Mouse (Mus musculus) hindbrain, embryonic 10.5 days (tissue): ENCODE measurements around the gene Slc3a2. TPM values are rescaled to one million over a fixed set of nuclear protein-coding genes. Genes with fewer than 3 reads are reported as not detected.
"Not testable (repeated sequence)": the region's sequence is repeated elsewhere in the genome, so short reads cannot be mapped to it uniquely, and the experiment has no call there.

Source experiments
- DNase-seq: peaks from one replicate; pipeline ENCODE4 v3.0.0-alpha.2; 2017; ENCODE audit warnings: low spot score
- H3K27ac ChIP-seq: fragments of 300-500 bp; sonication (generic); 2 replicates; pipeline ENCODE4 v1.5.1; 2016; ENCODE audit warnings: mild to moderate bottlenecking, moderate library complexity
- H3K27me3 ChIP-seq: fragments of 300-500 bp; sonication (generic); 2 replicates; pipeline ENCODE4 v1.6.1; 2016; ENCODE audit warnings: mild to moderate bottlenecking; ENCODE audit not compliant: poor library complexity, insufficient read depth, severe bottlenecking
- H3K36me3 ChIP-seq: fragments of 300-500 bp; sonication (generic); 2 replicates; pipeline ENCODE4 v1.6.1; 2016; ENCODE audit warnings: mild to moderate bottlenecking, moderate library complexity
- H3K4me1 ChIP-seq: fragments of 300-500 bp; sonication (generic); replicated peaks from 2 replicates; pipeline ENCODE4 v1.6.1; 2016; ENCODE audit warnings: mild to moderate bottlenecking
- H3K4me3 ChIP-seq: fragments of 300-500 bp; sonication (generic); 2 replicates; pipeline ENCODE4 v1.5.1; 2016; ENCODE audit warnings: mild to moderate bottlenecking, moderate library complexity
- H3K9me3 ChIP-seq: fragments of 300-500 bp; sonication (generic); 2 replicates; pipeline ENCODE4 v1.6.1; 2016; ENCODE audit warnings: mild to moderate bottlenecking, moderate library complexity
- WGBS: fragments of 180-500 bp; shearing (Covaris S2); methylation state at CpG from one replicate; pipeline ENCODE4 v1.1.7; 2016; 5-methylcytosine and 5-hydroxymethylcytosine counted together
- polyA plus RNA-seq: library from polyadenylated mRNA; unstranded; fragments of >200 nt; fragmentation: Nextera tagmentation; extraction: Ambion mirVana; gene quantifications from 2 replicates; pipeline ENCODE4 v1.2.1, GENCODE M21; 2016

The Slc3a2 gene
- polyA plus RNA-seq, 1 experiment from 2014 or later, result 146 TPM

DNA sequence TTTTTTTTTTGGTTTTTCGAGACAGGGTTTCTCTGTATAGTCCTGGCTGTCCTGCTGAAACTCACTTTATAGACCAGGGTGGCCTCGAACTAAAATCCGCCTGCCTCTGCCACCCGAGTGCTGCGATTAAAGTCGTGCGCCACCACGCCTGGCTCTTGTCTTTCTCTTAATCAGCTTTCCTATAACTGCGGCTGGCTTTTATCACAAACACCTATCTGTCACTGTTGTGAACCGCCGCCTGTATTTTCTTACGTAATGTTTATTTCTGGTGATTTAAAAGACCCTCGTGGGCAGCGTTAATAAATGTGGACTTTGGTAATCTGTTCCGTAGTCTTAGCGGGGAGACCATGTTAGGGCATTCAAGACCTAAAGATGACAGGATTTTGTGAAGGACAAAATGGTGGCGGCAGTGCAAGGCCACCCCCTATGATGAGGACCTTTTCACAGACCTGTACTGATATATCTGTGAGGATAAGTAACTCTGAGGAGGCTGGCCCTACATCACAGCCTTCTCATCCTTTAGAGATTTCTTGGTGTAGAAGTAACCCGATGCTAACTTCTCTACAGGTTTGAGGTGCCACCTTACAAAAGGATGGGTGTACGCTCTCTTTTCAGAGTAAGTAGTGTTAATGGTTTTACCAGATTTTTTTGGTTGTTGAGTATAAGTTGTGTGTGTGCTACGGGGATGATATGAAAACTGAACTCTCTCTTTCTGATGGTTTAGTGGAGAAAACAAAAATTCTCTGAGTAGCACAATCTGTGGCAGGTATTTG lies 591 bp upstream of the Slc3a2 start:
- Histone ChIP-seq H3K9me3 (no peaks in the 10 kb centered on the region), H3K27ac (peak overlapping the region; percentile 93), H3K4me3 (peak overlapping the region; percentile 72), H3K27me3 (no peaks in the 10 kb centered on the region), H3K4me1 (peaks cover 26% of the 10 kb centered on the region), H3K36me3 (peaks cover 32% of the 10 kb centered on the region)
- peak; percentile 28 for DNase-seq
- under 1% methylated on average over 20 of the region's 20 CpGs for WGBS

DNA sequence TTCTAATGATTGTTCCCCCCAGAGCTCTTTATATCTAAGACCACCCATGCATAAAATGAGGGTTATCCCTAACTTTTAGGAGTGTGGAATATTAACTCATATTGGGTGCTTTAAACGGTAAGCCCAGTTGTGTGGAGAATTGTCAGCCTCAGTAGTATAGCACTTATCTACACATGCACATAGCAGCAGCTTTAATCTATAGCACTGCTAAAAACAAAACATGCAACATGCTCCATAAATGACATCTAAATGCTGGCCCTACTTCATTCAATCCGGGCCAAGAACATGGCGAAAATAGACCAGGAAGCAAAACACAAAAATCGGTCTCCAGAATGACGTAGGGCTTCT lies 636 bp downstream of the Slc3a2 start:
- 3% methylated on average over 5 of the region's 5 CpGs for WGBS
- Histone ChIP-seq H3K36me3 (peaks cover 32% of the 10 kb centered on the region), H3K4me1 (peaks cover 26% of the 10 kb centered on the region), H3K27ac (peak overlapping the region; percentile 93), H3K4me3 (peak overlapping the region; percentile 72), H3K9me3 (no peaks in the 10 kb centered on the region), H3K27me3 (no peaks in the 10 kb centered on the region)
- no peak for DNase-seq

DNA sequence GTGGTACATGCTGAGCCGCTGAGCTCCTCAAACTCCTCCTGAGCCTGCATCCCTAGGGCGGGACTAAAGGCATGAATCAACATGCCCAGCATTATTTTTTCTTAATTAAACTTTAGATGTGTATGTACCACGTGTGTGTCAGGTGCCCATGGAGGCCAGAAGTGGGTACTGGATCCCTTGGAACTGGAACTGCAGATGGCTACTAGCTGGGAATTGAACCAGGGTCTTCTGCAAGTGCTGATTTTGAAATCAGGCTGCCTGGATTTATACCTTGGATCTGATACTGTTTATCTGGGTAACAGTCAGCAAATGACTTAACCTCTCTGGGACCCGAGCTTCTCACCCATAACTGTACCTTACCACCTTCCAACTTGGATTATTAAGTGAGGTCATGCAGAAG lies 1.1 kb downstream of the Slc3a2 start:
- no peaks in the 10 kb centered on the region for H3K27me3 ChIP-seq
- peaks cover 31% of the 10 kb centered on the region for H3K36me3 ChIP-seq
- no peak for DNase-seq
- no peaks in the 10 kb centered on the region for H3K9me3 ChIP-seq
- H3K4me1 ChIP-seq, result peaks cover 26% of the 10 kb centered on the region
- H3K27ac ChIP-seq, result peak overlapping the region; percentile 93
- WGBS, result 63% methylated on average over 4 of the region's 4 CpGs
- H3K4me3 ChIP-seq, result peak overlapping the region; percentile 72

DNA sequence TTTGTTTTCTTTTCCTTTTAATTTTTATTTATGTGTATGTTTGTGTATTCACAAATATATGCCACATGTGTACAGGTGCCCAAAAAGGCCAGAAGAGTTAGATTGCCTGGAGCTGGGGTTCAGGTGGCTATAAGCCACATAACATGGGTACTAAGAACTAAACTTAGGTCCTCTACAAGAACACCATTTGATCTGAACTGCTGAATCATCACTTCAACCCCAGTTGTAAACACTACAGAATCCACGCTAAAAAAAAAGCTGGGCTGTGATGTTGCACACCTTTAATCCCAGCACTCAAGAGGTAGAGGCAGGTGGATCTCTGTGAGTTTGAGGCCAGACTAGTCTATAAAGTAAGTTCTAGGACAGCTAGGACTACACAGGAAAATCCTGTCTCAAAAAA lies 1.8 kb downstream of the Slc3a2 start:
- DNase-seq, result no peak
- Histone ChIP-seq H3K27ac (no peak overlapping the region), H3K36me3 (peaks cover 25% of the 10 kb centered on the region), H3K9me3 (no peaks in the 10 kb centered on the region), H3K4me1 (peaks cover 26% of the 10 kb centered on the region), H3K4me3 (no peak overlapping the region), H3K27me3 (no peaks in the 10 kb centered on the region)
- WGBS, result 72% methylated on average over 1 of the region's 1 CpGs

DNA sequence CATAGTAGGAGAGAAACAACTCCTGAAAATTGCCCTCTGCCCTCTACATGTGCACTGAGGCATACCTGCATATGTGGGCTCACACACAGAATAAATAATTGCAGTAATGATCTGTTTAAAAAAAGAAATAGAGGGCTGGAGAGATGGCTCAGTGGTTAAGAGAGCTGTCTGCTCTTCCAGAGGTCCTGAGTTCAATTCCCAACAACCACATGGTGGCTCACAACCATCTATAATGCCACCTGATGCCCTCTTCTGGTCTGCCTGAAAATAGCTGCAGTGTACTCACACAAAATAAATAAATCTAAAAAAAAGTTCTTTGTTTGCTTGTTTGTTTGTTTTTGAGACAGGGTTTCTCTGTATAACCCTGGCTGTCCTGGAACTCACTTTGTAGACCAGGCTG lies 4.1 kb downstream of the Slc3a2 start:
- not testable (repeated sequence) for H3K4me3 ChIP-seq

DNA sequence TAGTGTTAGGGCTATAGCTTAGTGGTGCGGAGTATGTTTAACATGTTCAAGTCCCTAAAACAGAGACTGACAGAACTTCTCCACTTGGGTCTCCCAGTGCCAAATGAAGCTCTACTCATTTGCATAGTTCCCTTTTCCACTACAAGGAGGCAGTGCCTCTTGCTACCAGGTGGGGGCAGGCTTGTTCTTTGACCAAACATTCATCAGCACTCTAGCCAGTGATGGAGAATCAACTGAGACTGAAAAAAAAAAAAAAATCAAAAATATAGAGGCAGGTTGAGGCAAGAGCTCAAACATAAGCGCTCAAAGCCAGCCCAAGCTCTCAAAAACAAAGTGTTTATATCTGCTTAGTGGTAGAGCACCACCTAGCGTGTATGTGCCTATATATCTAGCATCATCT lies 4.8 kb downstream of the Slc3a2 start:
- no peaks in the 10 kb centered on the region for H3K36me3 ChIP-seq
- WGBS, result 77% methylated on average over 3 of the region's 3 CpGs
- H3K27me3 ChIP-seq, result no peaks in the 10 kb centered on the region
- DNase-seq, result peak; percentile 61
- H3K4me3 ChIP-seq, result no peak overlapping the region
- H3K27ac ChIP-seq, result no peak overlapping the region
- no peaks in the 10 kb centered on the region for H3K9me3 ChIP-seq
- H3K4me1 ChIP-seq, result peaks cover 19% of the 10 kb centered on the region

More for the DNA sequence above, 4.1 kb downstream of the Slc3a2 start:
- not testable (repeated sequence) for H3K36me3 ChIP-seq, H3K27me3 ChIP-seq, H3K9me3 ChIP-seq, H3K27ac ChIP-seq, DNase-seq
- H3K4me1 ChIP-seq, result peaks cover 16% of the 10 kb centered on the region

DNA sequence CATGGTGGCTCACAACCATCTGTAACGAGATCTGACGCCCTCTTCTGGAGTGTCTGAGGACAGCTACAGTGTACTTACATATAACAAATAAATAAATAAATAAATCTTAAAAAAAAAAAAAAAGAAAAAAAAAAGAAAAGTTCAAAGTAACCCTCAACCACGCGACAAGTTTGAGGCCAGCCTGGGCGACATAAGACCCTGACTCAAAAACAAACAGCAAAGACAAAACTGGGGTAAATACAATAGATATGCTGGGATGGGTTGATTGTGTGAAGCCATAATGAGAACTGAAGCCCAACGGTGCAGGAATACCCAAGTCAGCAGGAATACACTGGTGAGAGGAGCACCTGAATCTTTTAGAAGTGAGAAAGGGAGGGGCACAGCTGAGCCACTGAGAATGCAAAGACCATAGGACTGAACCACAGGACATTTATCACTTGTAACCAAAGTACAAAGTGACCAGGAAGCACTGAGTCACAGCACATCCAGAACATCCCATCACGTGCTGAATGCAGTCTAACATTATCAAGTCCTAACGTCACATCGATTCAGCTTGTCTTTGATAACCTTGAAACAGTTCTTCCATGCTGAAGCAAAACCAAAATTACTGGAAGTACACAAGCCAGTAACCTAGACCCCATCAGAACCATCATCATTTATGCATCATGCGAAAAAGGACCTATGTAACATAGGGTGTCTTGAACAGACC lies 6.2 kb downstream of the Slc3a2 start:
- peaks cover 22% of the 10 kb centered on the region for H3K4me1 ChIP-seq
- H3K9me3 ChIP-seq, result no peaks in the 10 kb centered on the region
- no peaks in the 10 kb centered on the region for H3K27me3 ChIP-seq
- H3K4me3 ChIP-seq, result no peak overlapping the region
- peaks cover 2% of the 10 kb centered on the region for H3K36me3 ChIP-seq
- no peak overlapping the region for H3K27ac ChIP-seq
- 61% methylated on average over 9 of the region's 10 CpGs for WGBS
- no peak for DNase-seq

DNA sequence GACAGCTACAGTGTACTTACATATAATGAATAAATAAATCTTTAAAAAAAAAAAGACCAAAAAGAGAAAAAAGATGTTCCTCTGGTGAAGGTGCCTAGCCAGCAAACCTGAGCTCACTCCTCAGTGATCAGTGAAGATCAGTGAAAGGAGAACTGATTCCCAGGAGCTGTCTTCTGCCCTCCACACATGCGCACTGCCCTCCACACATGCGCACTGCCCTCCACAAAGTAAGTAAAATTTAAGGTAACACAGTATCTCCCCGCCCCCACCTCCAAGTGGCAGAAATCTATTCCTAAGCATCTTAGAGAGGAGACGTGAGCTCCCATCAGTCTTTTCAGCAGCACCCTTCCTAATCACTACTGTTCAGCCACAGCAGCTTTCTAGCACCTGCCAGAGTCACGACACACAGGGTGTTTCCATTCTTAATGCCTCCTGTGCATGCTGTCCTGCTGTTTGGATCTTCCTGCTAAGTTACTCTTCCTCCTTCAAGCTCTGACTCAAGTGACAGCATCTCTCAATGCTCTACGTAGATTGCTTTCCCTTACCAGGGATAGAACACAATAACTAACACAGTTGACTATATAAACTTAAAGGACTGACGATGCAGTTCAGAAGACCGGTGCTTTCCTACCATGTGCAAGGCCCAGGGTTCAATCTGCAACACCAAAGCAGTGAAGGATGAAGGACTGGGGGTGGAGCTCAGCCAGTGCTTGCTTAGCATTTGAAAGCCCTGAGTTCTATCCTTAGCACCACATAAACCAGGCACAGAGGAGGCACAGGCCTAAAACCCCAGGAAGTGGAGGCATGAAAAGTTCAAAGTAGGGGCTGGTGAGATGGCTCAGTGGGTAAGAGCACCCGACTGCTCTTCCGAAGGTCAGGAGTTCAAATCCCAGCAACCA lies 7.1 kb downstream of the Slc3a2 start:
- WGBS, result 60% methylated on average over 10 of the region's 10 CpGs
- Histone ChIP-seq H3K4me1 (peaks cover 27% of the 10 kb centered on the region), H3K4me3 (no peak overlapping the region), H3K36me3 (peaks cover 11% of the 10 kb centered on the region), H3K27ac (no peak overlapping the region), H3K9me3 (no peaks in the 10 kb centered on the region), H3K27me3 (no peaks in the 10 kb centered on the region)
- no peak for DNase-seq

DNA sequence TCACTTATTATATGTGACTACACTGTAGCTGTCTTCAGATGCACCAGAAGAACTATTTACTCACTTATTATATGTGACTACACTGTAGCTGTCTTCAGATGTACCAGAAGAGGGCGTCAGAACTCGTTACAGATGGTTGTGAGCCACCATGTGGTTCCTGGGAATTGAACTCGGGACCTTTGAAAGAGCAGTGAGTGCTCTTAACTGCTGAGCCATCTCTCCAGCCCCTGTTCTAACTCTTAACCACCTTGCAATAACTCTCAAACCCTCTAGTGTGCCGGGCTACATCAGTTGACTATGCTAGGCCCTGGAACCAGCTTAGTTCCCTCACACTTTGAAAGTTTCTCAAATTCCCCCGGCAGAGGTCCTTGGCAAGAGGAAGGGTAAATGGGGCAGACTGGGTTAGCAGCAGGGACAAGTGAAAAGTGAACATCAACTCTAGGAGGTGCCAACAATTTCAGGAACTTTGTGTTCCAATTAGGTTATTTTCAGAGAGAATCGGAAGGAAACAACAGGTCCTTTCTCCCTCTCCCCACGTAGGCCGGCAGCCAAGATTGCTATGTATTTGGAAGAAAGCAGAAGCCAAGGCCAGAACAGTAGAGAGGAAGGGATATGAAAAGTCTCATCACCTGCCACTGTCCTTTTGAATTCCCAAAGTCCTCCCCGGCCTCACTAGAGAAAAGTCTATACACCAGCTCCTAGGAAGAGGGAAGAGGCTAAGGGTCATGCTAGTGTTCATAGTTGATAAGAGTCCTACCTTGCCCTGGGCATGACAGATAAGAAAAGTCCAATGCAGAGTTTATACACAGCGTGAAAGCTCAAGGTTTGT lies 8.3 kb downstream of the Slc3a2 start:
- no peaks in the 10 kb centered on the region for H3K9me3 ChIP-seq
- H3K4me1 ChIP-seq, result peaks cover 33% of the 10 kb centered on the region
- WGBS, result 78% methylated on average over 10 of the region's 10 CpGs
- H3K27ac ChIP-seq, result no peak overlapping the region
- DNase-seq, result no peak
- H3K36me3 ChIP-seq, result peaks cover 23% of the 10 kb centered on the region
- peak overlapping the region; percentile 18; the same call in 1 of the 2 replicates for H3K4me3 ChIP-seq
- no peaks in the 10 kb centered on the region for H3K27me3 ChIP-seq

DNA sequence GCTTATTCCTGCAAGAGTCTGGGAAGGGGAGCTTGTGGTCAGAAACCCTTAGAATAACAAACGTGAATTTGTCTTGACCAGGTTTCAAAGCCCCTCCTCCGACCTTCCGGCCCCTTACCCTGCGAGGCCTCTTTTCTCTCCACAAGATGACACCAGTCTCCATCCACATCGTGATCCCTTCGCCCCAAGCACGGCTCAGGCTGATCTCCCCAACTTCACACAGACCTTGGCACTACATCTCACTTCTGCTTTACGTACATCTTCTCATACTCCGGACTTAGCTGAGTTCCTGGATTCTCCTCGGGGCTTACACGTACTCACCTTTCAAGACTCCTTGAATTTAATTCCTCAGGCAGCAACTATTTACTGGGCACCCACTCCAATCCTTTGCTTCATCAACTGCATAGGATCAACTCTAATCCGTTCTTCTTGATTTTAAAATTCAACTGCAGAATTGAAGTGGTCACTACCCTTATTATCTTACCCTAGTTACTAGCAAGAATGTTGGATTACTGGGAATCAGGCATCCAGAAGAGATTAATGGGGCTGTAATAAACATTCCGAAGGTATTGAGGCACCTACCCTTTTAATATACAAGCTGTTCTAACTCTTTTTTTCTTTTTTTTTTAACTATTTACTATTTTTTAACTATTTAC lies 9.0 kb downstream of the Slc3a2 start:
- no peaks in the 10 kb centered on the region for H3K9me3 ChIP-seq
- peaks cover 30% of the 10 kb centered on the region for H3K36me3 ChIP-seq
- no peaks in the 10 kb centered on the region for H3K27me3 ChIP-seq
- H3K27ac ChIP-seq, result peak overlapping the region; percentile 96
- DNase-seq, result no peak
- peak overlapping the region; percentile 86 for H3K4me3 ChIP-seq
- peaks cover 33% of the 10 kb centered on the region for H3K4me1 ChIP-seq
- 11% methylated on average over 13 of the region's 13 CpGs for WGBS

DNA sequence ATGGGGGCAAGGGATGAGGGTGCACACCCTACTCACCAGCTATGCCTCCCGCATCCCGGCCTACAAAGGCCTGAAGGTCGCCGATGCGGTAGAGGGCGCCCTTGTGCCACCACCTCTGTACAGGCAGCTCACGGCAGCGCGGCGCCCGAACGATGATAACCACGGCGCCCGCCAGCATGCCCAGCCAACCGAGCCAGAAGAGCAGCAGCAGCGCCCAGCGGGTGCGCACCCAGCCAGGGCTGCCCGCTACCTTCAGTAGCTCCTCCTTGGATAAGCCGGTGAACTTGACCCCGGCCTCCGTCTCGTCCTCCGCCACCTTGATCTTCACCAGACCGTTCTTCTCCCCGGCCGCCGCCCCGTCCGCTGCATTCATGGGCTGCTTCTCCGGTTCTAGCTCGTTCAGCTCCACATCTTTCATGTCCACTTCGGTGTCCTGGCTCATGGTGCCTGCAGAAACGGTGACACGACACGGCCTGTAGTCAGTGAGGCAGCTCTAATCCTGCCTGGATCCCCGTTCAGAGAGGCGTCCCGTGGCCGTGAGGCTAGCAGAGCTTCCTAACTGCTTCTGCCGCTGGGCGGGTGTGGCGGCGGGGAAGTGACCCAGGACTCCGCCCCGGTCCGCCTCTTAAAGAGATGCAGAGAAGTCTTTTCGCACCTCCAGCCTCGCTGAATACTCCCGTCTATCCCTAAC lies 9.7 kb downstream of the Slc3a2 start:
- WGBS, result under 1% methylated on average over 51 of the region's 51 CpGs
- Histone ChIP-seq H3K27ac (peak overlapping the region; percentile 96), H3K4me1 (peaks cover 33% of the 10 kb centered on the region), H3K36me3 (peaks cover 37% of the 10 kb centered on the region), H3K4me3 (peak overlapping the region; percentile 86), H3K9me3 (no peaks in the 10 kb centered on the region), H3K27me3 (no peaks in the 10 kb centered on the region)
- DNase-seq, result peak; percentile 91
